22 mouse cellular contexts compared by ENCODE assay signal in genomic region chr3:70783142-70783541, GRCm38 (mm10).
DNase-seq lines count a peak whose midpoint lies in the region; ATAC-seq and TF ChIP-seq lines count a peak whose summit lies in the region.
"Had no signal": no experiment of that assay in that cellular context is flagged by ENCODE, and none has a peak within 500 bp of the region (broad histone marks: within the 10 kb centered on the region; RNA-seq: fewer than 3 reads in every experiment).

No protein-coding gene starts in this region.

- peak; percentile 81 for TF ChIP-seq EP300 in CH12.LX (IDR thresholded peaks at IDR 0.05; ENCODE audit: low read length)

- TF ChIP-seq CTCF in CH12.LX (conservative IDR thresholded peaks at IDR 0.05 in 1 of 2, IDR thresholded peaks at IDR 0.05 in 1 of 2; ENCODE audit: low read depth in 2 of 2, low read length in 2 of 2): no peak

- in situ Hi-C loops in CH12.LX (cut with MboI; ENCODE audit: low pct_ligation_motif_present, low pct_unique_long_range_greater_than_20kb, low sequenced_read_pairs): no loop called here

- dilution Hi-C loops in CH12.LX (cut with MboI; ENCODE audit: extremely low pct_ligation_motif_present, extremely low pct_unique_long_range_greater_than_20kb, low sequenced_read_pairs): no loop called here

- H3K27me3 ChIP-seq in CH12.LX (replicated peaks): no peaks in the 10 kb centered on the region
- H3K27me3 ChIP-seq in embryonic facial prominence, embryonic 11.5 days (ENCODE audit: control insufficient read depth, insufficient read depth, low read length): no peaks in the 10 kb centered on the region
- no peaks in the 10 kb centered on the region for H3K27me3 ChIP-seq in limb, embryonic 11.5 days (ENCODE audit: control insufficient read depth, insufficient read depth, low read length)
- H3K27me3 ChIP-seq: embryonic facial prominence, embryonic 12.5 days; embryonic facial prominence, embryonic 15.5 days; hindbrain, embryonic 12.5 days; hindbrain, embryonic 15.5 days had no signal

- no peaks in the 10 kb centered on the region for H3K36me3 ChIP-seq in CH12.LX (replicated peaks in 1 of 2; ENCODE audit: control insufficient read depth in 1 of 2, insufficient read depth in 1 of 2, low read length in 1 of 2)
- no peaks in the 10 kb centered on the region for H3K36me3 ChIP-seq in embryonic facial prominence, embryonic 11.5 days (replicated peaks; ENCODE audit: control insufficient read depth, insufficient read depth, low read depth, low read length)
- H3K36me3 ChIP-seq in limb, embryonic 11.5 days (ENCODE audit: control insufficient read depth, insufficient read depth, low read length): no peaks in the 10 kb centered on the region
- H3K36me3 ChIP-seq: embryonic facial prominence, embryonic 12.5 days; embryonic facial prominence, embryonic 15.5 days; hindbrain, embryonic 12.5 days; hindbrain, embryonic 15.5 days had no signal

- WGBS in embryonic facial prominence, embryonic 11.5 days: 72% methylated on average over 4 of the region's 4 CpGs
- 53% methylated on average over 4 of the region's 4 CpGs for WGBS in limb, embryonic 11.5 days

- no peaks in the 10 kb centered on the region for H3K9me3 ChIP-seq in CH12.LX (replicated peaks; ENCODE audit: low read length)
- no peaks in the 10 kb centered on the region for H3K9me3 ChIP-seq in embryonic facial prominence, embryonic 11.5 days (replicated peaks; ENCODE audit: control insufficient read depth, low read length)
- no peaks in the 10 kb centered on the region for H3K9me3 ChIP-seq in limb, embryonic 11.5 days (ENCODE audit: control insufficient read depth, low read length)
- H3K9me3 ChIP-seq: embryonic facial prominence, embryonic 12.5 days; embryonic facial prominence, embryonic 15.5 days; hindbrain, embryonic 12.5 days; hindbrain, embryonic 15.5 days had no signal

- H3K4me3 ChIP-seq in CH12.LX (replicated peaks in 1 of 3; ENCODE audit: low read depth in 2 of 3, low read length in 2 of 3, poor library complexity in 1 of 3): peak overlapping the region in 1 of 3 experiments; percentile 49
- no peak overlapping the region for H3K4me3 ChIP-seq in embryonic facial prominence, embryonic 11.5 days (ENCODE audit: low read depth, low read length)
- no peak overlapping the region for H3K4me3 ChIP-seq in limb, embryonic 11.5 days (ENCODE audit: low read depth, low read length)
- H3K4me3 ChIP-seq: embryonic facial prominence, embryonic 12.5 days; embryonic facial prominence, embryonic 15.5 days; hindbrain, embryonic 12.5 days; hindbrain, embryonic 15.5 days had no signal

- H3K27ac ChIP-seq in CH12.LX (ENCODE audit: insufficient read depth, low read depth): no peak overlapping the region
- no peak overlapping the region for H3K27ac ChIP-seq in embryonic facial prominence, embryonic 11.5 days (replicated peaks; ENCODE audit: low read depth, low read length)
- H3K27ac ChIP-seq in limb, embryonic 11.5 days (replicated peaks; ENCODE audit: low read depth, low read length): no peak overlapping the region
- H3K27ac ChIP-seq: embryonic facial prominence, embryonic 12.5 days; embryonic facial prominence, embryonic 15.5 days; hindbrain, embryonic 12.5 days; hindbrain, embryonic 15.5 days had no signal

- peaks cover 8 to 35% of the 10 kb centered on the region in 2 experiments for H3K4me1 ChIP-seq in CH12.LX (ENCODE audit: control insufficient read depth in 1 of 2, insufficient read depth in 2 of 2)
- no peaks in the 10 kb centered on the region for H3K4me1 ChIP-seq in embryonic facial prominence, embryonic 11.5 days (ENCODE audit: control insufficient read depth, insufficient read depth, low read length)
- H3K4me1 ChIP-seq in limb, embryonic 11.5 days (ENCODE audit: control insufficient read depth, insufficient read depth, low read length): 0 out of 2 replicates have a peak, but pooled peaks cover 3% of the 10 kb centered on the region
- H3K4me1 ChIP-seq: embryonic facial prominence, embryonic 12.5 days; embryonic facial prominence, embryonic 15.5 days; hindbrain, embryonic 12.5 days; hindbrain, embryonic 15.5 days had no signal

- H3K9ac ChIP-seq in CH12.LX (ENCODE audit: insufficient read depth, low read depth): no peak overlapping the region
- H3K9ac ChIP-seq in embryonic facial prominence, embryonic 11.5 days (replicated peaks; ENCODE audit: low read length): no peak overlapping the region
- no peak overlapping the region for H3K9ac ChIP-seq in limb, embryonic 11.5 days (ENCODE audit: low read length)
- H3K9ac ChIP-seq: embryonic facial prominence, embryonic 12.5 days; embryonic facial prominence, embryonic 15.5 days; forebrain, postnatal 0 days; hindbrain, embryonic 12.5 days; hindbrain, embryonic 15.5 days had no signal

- peak overlapping the region; percentile 58 for H3K4me2 ChIP-seq in CH12.LX (ENCODE audit: insufficient read depth, low read depth, poor library complexity, severe bottlenecking)
- no peak overlapping the region for H3K4me2 ChIP-seq in embryonic facial prominence, embryonic 11.5 days (ENCODE audit: low read depth, low read length)
- H3K4me2 ChIP-seq in limb, embryonic 11.5 days (ENCODE audit: low read depth, severe bottlenecking): no peak overlapping the region
- H3K4me2 ChIP-seq: embryonic facial prominence, embryonic 12.5 days; embryonic facial prominence, embryonic 15.5 days; heart, embryonic 11.5 days; hindbrain, embryonic 12.5 days; hindbrain, embryonic 15.5 days had no signal

- TF ChIP-seq RAD21 in CH12.LX (IDR thresholded peaks at IDR 0.05; ENCODE audit: low read depth, low read length): no peak

- no peak for ATAC-seq in embryonic facial prominence, embryonic 11.5 days (replicated peaks; ENCODE audit: insufficient number of reproducible peaks, low FRiP score, low TSS enrichment, low read depth)
- no peak for ATAC-seq in limb, embryonic 11.5 days (ENCODE audit: insufficient number of reproducible peaks, low FRiP score, low TSS enrichment, low read depth)
- ATAC-seq: forebrain, embryonic 14.5 days; forebrain, postnatal 0 days; intestine, postnatal 0 days had no signal

- DNase-seq in CH12.LX (ENCODE audit: extremely low read depth): peak; percentile 71
- peak; percentile 9 for DNase-seq in embryonic facial prominence, embryonic 11.5 days (ENCODE audit: low spot score)
- peak; percentile 34 for DNase-seq in limb, embryonic 11.5 days (ENCODE audit: low spot score)
- no peak for DNase-seq in liver
- DNase-seq in kidney, adult 8-10 months: no peak
- DNase-seq in adrenal gland, adult 2 months: no peak
- DNase-seq: adrenal gland, adult 8-10 months; adrenal gland, postnatal 25 days; B cell, adult 2 months; cerebellum, adult 11-12 months; cerebellum, adult 8-10 months; cerebellum, postnatal 14 days; forebrain, postnatal 0 days; gastrocnemius, postnatal 10 days; heart, adult 11 months had no signal

- no peak for TF ChIP-seq POLR2A in CH12.LX (IDR thresholded peaks at IDR 0.05; ENCODE audit: low read depth, low read length)

- H3K79me2 ChIP-seq in CH12.LX (replicated peaks; ENCODE audit: control insufficient read depth, extremely low read depth, insufficient read depth, poor library complexity, severe bottlenecking): no peaks in the 10 kb centered on the region

TF ChIP-seq in CH12.LX, 34 proteins besides CTCF, POLR2A, EP300 and RAD21 (continues in another document):
- TF ChIP-seq POLR2AphosphoS2 (IDR thresholded peaks at IDR 0.05; ENCODE audit: low read depth, low read length): no peak
- TF ChIP-seq JUND (conservative IDR thresholded peaks at IDR 0.05; ENCODE audit: low read depth, low read length): 0 out of 2 replicates have a peak, but pooled peaks have one; percentile 24
- no peak for TF ChIP-seq CHD2 (IDR thresholded peaks at IDR 0.05; ENCODE audit: low read length)
- TF ChIP-seq ZNF384 (IDR thresholded peaks at IDR 0.05; ENCODE audit: low read depth, low read length): no peak
- TF ChIP-seq E2F4 (IDR thresholded peaks at IDR 0.05; ENCODE audit: insufficient replicate concordance, low read depth, low read length): no peak
- TF ChIP-seq ZKSCAN1 (IDR thresholded peaks at IDR 0.05; ENCODE audit: borderline replicate concordance, low read depth, low read length): no peak
- no peak for TF ChIP-seq PAX5 (IDR thresholded peaks at IDR 0.05; ENCODE audit: low read length)
- no peak for TF ChIP-seq ELF1 (IDR thresholded peaks at IDR 0.05; ENCODE audit: low read depth, low read length)
- no peak for TF ChIP-seq SIN3A (IDR thresholded peaks at IDR 0.05; ENCODE audit: low read length)
- TF ChIP-seq IRF4 (IDR thresholded peaks at IDR 0.05; ENCODE audit: low read depth, low read length): peak; percentile 47; the same call in 1 of the 2 replicates
- TF ChIP-seq MEF2A (IDR thresholded peaks at IDR 0.05; ENCODE audit: borderline replicate concordance, low read depth, low read length): peak; percentile 18; the same call in 1 of the 2 replicates
- TF ChIP-seq MAFK (IDR thresholded peaks at IDR 0.05; ENCODE audit: insufficient replicate concordance, low read length): no peak
- peak; percentile 82 for TF ChIP-seq TCF12 (IDR thresholded peaks at IDR 0.05; ENCODE audit: low read depth, low read length)
- TF ChIP-seq JUN (IDR thresholded peaks at IDR 0.05; ENCODE audit: insufficient read depth, low read depth, low read length): peak; percentile 61
- TF ChIP-seq BHLHE40 (IDR thresholded peaks at IDR 0.05; ENCODE audit: low read depth, low read length): 0 out of 2 replicates have a peak, but pooled peaks have one; percentile 12
- peak; percentile 70 for TF ChIP-seq ETS1 (conservative IDR thresholded peaks at IDR 0.05; ENCODE audit: low read depth, low read length)
- TF ChIP-seq USF2 (conservative IDR thresholded peaks at IDR 0.05; ENCODE audit: low read depth, low read length): no peak
- TF ChIP-seq SMC3 (IDR thresholded peaks at IDR 0.05; ENCODE audit: low read depth, low read length): no peak
- no peak for TF ChIP-seq GABPA (IDR thresholded peaks at IDR 0.05; ENCODE audit: insufficient replicate concordance, low read depth, low read length)
- TF ChIP-seq ZMIZ1 (IDR thresholded peaks at IDR 0.05; ENCODE audit: low read depth, low read length): no peak
- no peak for TF ChIP-seq MYC (IDR thresholded peaks at IDR 0.05; ENCODE audit: low read depth, low read length)
- no peak for TF ChIP-seq ZC3H11A (IDR thresholded peaks at IDR 0.05; ENCODE audit: low read depth, low read length)
- TF ChIP-seq MAZ (IDR thresholded peaks at IDR 0.05; ENCODE audit: low read depth, low read length): no peak
- no peak for TF ChIP-seq KAT2A (IDR thresholded peaks at IDR 0.05; ENCODE audit: insufficient replicate concordance, low read length)
- no peak for TF ChIP-seq CHD1 (IDR thresholded peaks at IDR 0.05; ENCODE audit: low read depth, low read length)
- TF ChIP-seq TBP (conservative IDR thresholded peaks at IDR 0.05; ENCODE audit: low read depth, low read length): no peak
- no peak for TF ChIP-seq UBTF (IDR thresholded peaks at IDR 0.05; ENCODE audit: low read depth, low read length)
- no peak for TF ChIP-seq MXI1 (IDR thresholded peaks at IDR 0.05; ENCODE audit: low read depth, low read length)
- TF ChIP-seq HCFC1 (IDR thresholded peaks at IDR 0.05; ENCODE audit: low read depth, low read length): no peak

Comparison
In these comparisons a context has a peak if more than half of its experiments do, and no peak if none do; other contexts are left out.
1. DNase-seq: peak in CH12.LX (single experiment), embryonic facial prominence, embryonic 11.5 days (single experiment) and limb, embryonic 11.5 days (single experiment); none in liver (single experiment), kidney, adult 8-10 months (0 of 2) and adrenal gland, adult 2 months (single experiment).